Mouse (Mus musculus) cerebellum, postnatal 14 days (tissue): ENCODE data around the gene Mrpl23.

Source experiments
- DNase-seq, 2 experiments: peaks; one replicate each; pipeline ENCODE4 v3.0.0; 2021; ENCODE audit warnings: mixed read lengths in 2 of 2

Gene Mrpl23

GRCm38 (mm10) chr7:142523200-142523990 is 9.1 kb upstream of the Mrpl23 start:
- DNase-seq = no peak

- DNase-seq = no peak
Measured at GRCm38 (mm10) chr7:142525342-142526178, 6.9 kb upstream of the Mrpl23 start.

GRCm38 (mm10) chr7:142529350-142529749 is 3.1 kb upstream of the Mrpl23 start:
- no peak for DNase-seq

GRCm38 (mm10) chr7:142531973-142532521 is 439 bp upstream of the Mrpl23 start:
- DNase-seq = no peak

- peak; percentile 96 to 97 for DNase-seq
Measured at GRCm38 (mm10) chr7:142533059-142533855, 771 bp downstream of the Mrpl23 start.

- no peak for DNase-seq
Measured at GRCm38 (mm10) chr7:142535116-142535515, 2.6 kb downstream of the Mrpl23 start.

GRCm38 (mm10) chr7:142535832-142536231 is 3.3 kb downstream of the Mrpl23 start:
- no peak for DNase-seq

- DNase-seq = no peak
Measured at GRCm38 (mm10) chr7:142537181-142537580, 4.7 kb downstream of the Mrpl23 start.

- DNase-seq = peak; percentile 83 to 91
Measured at GRCm38 (mm10) chr7:142537879-142538278, 5.4 kb downstream of the Mrpl23 start.

- DNase-seq = no peak
Measured at GRCm38 (mm10) chr7:142538291-142538690, 5.8 kb downstream of the Mrpl23 start.

- DNase-seq = no peak
Measured at GRCm38 (mm10) chr7:142538766-142539165, 6.3 kb downstream of the Mrpl23 start.

- no peak for DNase-seq
Measured at GRCm38 (mm10) chr7:142539828-142540227, 7.3 kb downstream of the Mrpl23 start.

GRCm38 (mm10) chr7:142542771-142543303 is 10.4 kb downstream of the Mrpl23 start:
- DNase-seq = no peak

GRCm38 (mm10) chr7:142545967-142546366 is 13.5 kb downstream of the Mrpl23 start:
- no peak for DNase-seq

- no peak for DNase-seq
Measured at GRCm38 (mm10) chr7:142547874-142548273, 15.4 kb downstream of the Mrpl23 start.

GRCm38 (mm10) chr7:142548706-142549105 is 16.2 kb downstream of the Mrpl23 start:
- no peak for DNase-seq

- peak; percentile 88 to 91 for DNase-seq
Measured at GRCm38 (mm10) chr7:142549941-142550763, 17.7 kb downstream of the Mrpl23 start.

GRCm38 (mm10) chr7:142550935-142551373 is 18.5 kb downstream of the Mrpl23 start:
- DNase-seq = no peak

GRCm38 (mm10) chr7:142551691-142552090 is 19.2 kb downstream of the Mrpl23 start:
- DNase-seq = no peak

- DNase-seq = no peak
Measured at GRCm38 (mm10) chr7:142552591-142553416, 20.3 kb downstream of the Mrpl23 start.
